Mouse (Mus musculus) CD4-positive, CD25-positive, alpha-beta regulatory T cell (primary cell): ENCODE data around the gene Opalin. TPM values are rescaled to one million over a fixed set of nuclear protein-coding genes. Genes with fewer than 3 reads are reported as not detected.

Source experiments
- polyA plus RNA-seq: library from polyadenylated mRNA; unstranded; fragments of 100-300 nt; shearing (Covaris generic); gene quantifications from one replicate; pipeline ENCODE4 v1.2.1, GENCODE M21; 2017

Opalin gene
- polyA plus RNA-seq: not detected

DNA sequence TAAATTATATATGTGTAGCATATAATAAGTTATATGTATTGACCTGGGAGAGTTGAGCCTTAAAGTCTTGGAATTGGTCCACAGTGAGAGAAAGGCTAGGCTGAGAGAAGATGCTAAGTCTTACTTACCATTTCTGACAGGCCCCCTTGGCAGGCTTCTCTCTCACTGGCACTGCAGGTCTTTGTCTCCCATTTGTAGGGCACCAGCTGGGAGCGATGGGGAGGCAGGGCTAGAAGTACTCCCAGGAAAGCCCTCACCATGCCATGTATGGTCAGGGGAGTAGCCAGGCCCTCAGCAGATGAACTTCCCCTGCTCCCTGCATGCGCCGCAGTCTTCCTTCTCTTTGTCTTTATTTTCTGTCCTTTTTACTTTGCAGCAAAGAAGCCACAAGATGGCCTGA is at the start of gene Opalin:
TSS of gene Opalin (minus strand) at position 208 of the 400 bp plus-strand sequence.

DNA sequence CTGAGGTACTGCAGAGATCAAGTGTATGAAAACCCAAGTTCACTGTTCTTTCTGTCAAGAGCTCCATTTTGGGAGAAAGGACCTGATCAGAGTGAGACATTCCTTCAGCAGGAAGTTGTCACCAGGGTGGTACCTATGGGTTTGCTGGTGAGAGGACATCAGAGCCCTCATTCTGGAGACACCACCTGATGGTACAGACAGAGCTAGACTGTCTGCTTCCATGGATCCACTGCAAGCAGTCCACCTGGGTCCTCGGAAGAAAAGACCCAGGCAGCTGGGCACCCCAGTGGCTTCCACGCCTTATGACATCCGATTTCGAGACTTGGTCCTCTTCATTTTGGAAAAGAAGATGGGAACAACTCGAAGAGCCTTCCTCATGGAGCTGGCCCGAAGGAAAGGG is 47.7 kb downstream of the Opalin start, which contains the start of gene Dntt:
TSS of gene Dntt (plus strand) at position 57 of the 400 bp plus-strand sequence.

Other genes with a start within 250 kb of the Opalin start
- 5.5 TPM for gene Ccnj, start 245.8 kb downstream of the Opalin start, polyA plus RNA-seq
- 17.7 TPM for gene Zfp518a, start 182.4 kb downstream of the Opalin start, polyA plus RNA-seq
- gene Blnk, start 82.6 kb downstream of the Opalin start, polyA plus RNA-seq: 0.78 TPM
- 1.8 TPM for gene Dntt, start 47.8 kb downstream of the Opalin start, polyA plus RNA-seq
- gene Tll2, start 129.7 kb upstream of the Opalin start, polyA plus RNA-seq: not detected
- gene Tm9sf3, start 186.9 kb upstream of the Opalin start, polyA plus RNA-seq: 276 TPM